ENCODE assay signal across 8 mouse cellular contexts in genomic region chr7:74458475-74459221, GRCm38 (mm10).
DNase-seq lines count a peak whose midpoint lies in the region; ATAC-seq and TF ChIP-seq lines count a peak whose summit lies in the region.

No protein-coding gene starts in this region.

- no peaks in the 10 kb centered on the region for H3K36me3 ChIP-seq in liver, postnatal 0 days (replicated peaks; ENCODE audit: insufficient read depth, low read length)
- no peaks in the 10 kb centered on the region for H3K36me3 ChIP-seq in liver, embryonic 12.5 days
- H3K36me3 ChIP-seq in intestine, embryonic 16.5 days (ENCODE audit: control insufficient read depth, insufficient read depth, low read length): no peaks in the 10 kb centered on the region
- no peaks in the 10 kb centered on the region for H3K36me3 ChIP-seq in midbrain, embryonic 13.5 days
- H3K36me3 ChIP-seq in midbrain, embryonic 14.5 days (ENCODE audit: control insufficient read depth, insufficient read depth, low read length): no peaks in the 10 kb centered on the region

- no peaks in the 10 kb centered on the region for H3K27me3 ChIP-seq in liver, postnatal 0 days (ENCODE audit: insufficient read depth, low read length)
- no peaks in the 10 kb centered on the region for H3K27me3 ChIP-seq in liver, embryonic 12.5 days (replicated peaks)
- H3K27me3 ChIP-seq in intestine, embryonic 16.5 days (replicated peaks; ENCODE audit: control insufficient read depth, insufficient read depth, low read length): no peaks in the 10 kb centered on the region
- H3K27me3 ChIP-seq in midbrain, embryonic 13.5 days: no peaks in the 10 kb centered on the region
- H3K27me3 ChIP-seq in midbrain, embryonic 14.5 days (ENCODE audit: control insufficient read depth, insufficient read depth, low read length): no peaks in the 10 kb centered on the region

- 19% methylated on average over 8 of the region's 8 CpGs for WGBS in liver, postnatal 0 days (ENCODE audit: insufficient replicate concordance)
- WGBS in liver, embryonic 12.5 days (ENCODE audit: insufficient replicate concordance): 17% methylated on average over 8 of the region's 8 CpGs
- 39% methylated on average over 8 of the region's 8 CpGs for WGBS in intestine, embryonic 16.5 days
- WGBS in midbrain, embryonic 13.5 days: 79% methylated on average over 8 of the region's 8 CpGs
- 82% methylated on average over 8 of the region's 8 CpGs for WGBS in midbrain, embryonic 14.5 days

- no peaks in the 10 kb centered on the region for H3K9me3 ChIP-seq in liver, postnatal 0 days (ENCODE audit: low read length)
- H3K9me3 ChIP-seq in liver, embryonic 12.5 days (replicated peaks): no peaks in the 10 kb centered on the region
- no peaks in the 10 kb centered on the region for H3K9me3 ChIP-seq in intestine, embryonic 16.5 days (ENCODE audit: control insufficient read depth, low read length)
- no peaks in the 10 kb centered on the region for H3K9me3 ChIP-seq in midbrain, embryonic 13.5 days
- H3K9me3 ChIP-seq in midbrain, embryonic 14.5 days (ENCODE audit: control insufficient read depth, low read length): no peaks in the 10 kb centered on the region

- no peak for ATAC-seq in liver, postnatal 0 days
- ATAC-seq in liver, embryonic 12.5 days: no peak
- ATAC-seq in intestine, embryonic 16.5 days: no peak
- peak; percentile 60 for ATAC-seq in megakaryocyte, adult 5-6 weeks (ENCODE audit: poor library complexity, severe bottlenecking)
- no peak for ATAC-seq in midbrain, embryonic 13.5 days
- no peak for ATAC-seq in midbrain, embryonic 14.5 days (ENCODE audit: low FRiP score, low TSS enrichment)

- H3K27ac ChIP-seq in liver, postnatal 0 days (ENCODE audit: low read depth): 0 out of 2 replicates have a peak overlapping the region, but pooled peaks have one; percentile 2
- no peak overlapping the region for H3K27ac ChIP-seq in liver, embryonic 12.5 days
- 0 out of 2 replicates have a peak overlapping the region, but pooled peaks have one; percentile 1 for H3K27ac ChIP-seq in intestine, embryonic 16.5 days (ENCODE audit: low read length)
- no peak overlapping the region for H3K27ac ChIP-seq in midbrain, embryonic 13.5 days
- H3K27ac ChIP-seq in midbrain, embryonic 14.5 days (replicated peaks; ENCODE audit: low read depth, low read length): no peak overlapping the region

- H3K4me2 ChIP-seq in liver, postnatal 0 days (ENCODE audit: low read depth, low read length): no peak overlapping the region
- no peak overlapping the region for H3K4me2 ChIP-seq in liver, embryonic 12.5 days
- no peak overlapping the region for H3K4me2 ChIP-seq in intestine, embryonic 16.5 days (ENCODE audit: low read depth, low read length)
- H3K4me2 ChIP-seq in midbrain, embryonic 13.5 days (replicated peaks): no peak overlapping the region
- no peak overlapping the region for H3K4me2 ChIP-seq in midbrain, embryonic 14.5 days (ENCODE audit: low read length)

- intact Hi-C loops in left cerebral cortex, postnatal 14 days (cut with DNase I): no loop called here

- DNase-seq in liver, postnatal 0 days: no peak
- peak; percentile 6 for DNase-seq in gastrocnemius, postnatal 10 days
- no peak for DNase-seq in midbrain, embryonic 14.5 days
- DNase-seq in left cerebral cortex, postnatal 14 days (ENCODE audit: low spot score in 2 of 2): no peak

- no peak overlapping the region for H3K9ac ChIP-seq in liver, postnatal 0 days (replicated peaks)
- H3K9ac ChIP-seq in liver, embryonic 12.5 days: no peak overlapping the region
- H3K9ac ChIP-seq in intestine, embryonic 16.5 days (ENCODE audit: low read depth, low read length): no peak overlapping the region
- no peak overlapping the region for H3K9ac ChIP-seq in midbrain, embryonic 13.5 days (replicated peaks)
- H3K9ac ChIP-seq in midbrain, embryonic 14.5 days (replicated peaks; ENCODE audit: low read length): no peak overlapping the region

- TF ChIP-seq EP300 in liver, postnatal 0 days (IDR thresholded peaks at IDR 0.05; ENCODE audit: low read depth): no peak

- peaks cover 8% of the 10 kb centered on the region for H3K4me1 ChIP-seq in liver, postnatal 0 days (ENCODE audit: insufficient read depth)
- no peaks in the 10 kb centered on the region for H3K4me1 ChIP-seq in liver, embryonic 12.5 days
- H3K4me1 ChIP-seq in intestine, embryonic 16.5 days (ENCODE audit: control insufficient read depth, insufficient read depth, low read length): peaks cover 5% of the 10 kb centered on the region; the same call in 1 of the 2 replicates
- peaks cover 10% of the 10 kb centered on the region for H3K4me1 ChIP-seq in midbrain, embryonic 13.5 days (replicated peaks)
- H3K4me1 ChIP-seq in midbrain, embryonic 14.5 days (ENCODE audit: control insufficient read depth, insufficient read depth, low read length): no peaks in the 10 kb centered on the region

- no peak overlapping the region for H3K4me3 ChIP-seq in liver, postnatal 0 days (ENCODE audit: low read depth, low read length)
- no peak overlapping the region for H3K4me3 ChIP-seq in liver, embryonic 12.5 days
- no peak overlapping the region for H3K4me3 ChIP-seq in intestine, embryonic 16.5 days (ENCODE audit: low read length)
- H3K4me3 ChIP-seq in midbrain, embryonic 13.5 days (replicated peaks): no peak overlapping the region
- H3K4me3 ChIP-seq in midbrain, embryonic 14.5 days (replicated peaks; ENCODE audit: low read depth, low read length): no peak overlapping the region

- no peak for TF ChIP-seq CTCF in liver, postnatal 0 days (IDR thresholded peaks at IDR 0.05; ENCODE audit: low read depth)

Comparison
In these comparisons a context has a peak if more than half of its experiments do, and no peak if none do; other contexts are left out.
1. H3K27ac ChIP-seq: peak in liver, postnatal 0 days (single experiment) and intestine, embryonic 16.5 days (single experiment); none in liver, embryonic 12.5 days (single experiment), midbrain, embryonic 13.5 days (single experiment) and midbrain, embryonic 14.5 days (single experiment).